Mouse (Mus musculus): ENCODE measurements around the gene Ccdc141.

Gene Ccdc141

DNA sequence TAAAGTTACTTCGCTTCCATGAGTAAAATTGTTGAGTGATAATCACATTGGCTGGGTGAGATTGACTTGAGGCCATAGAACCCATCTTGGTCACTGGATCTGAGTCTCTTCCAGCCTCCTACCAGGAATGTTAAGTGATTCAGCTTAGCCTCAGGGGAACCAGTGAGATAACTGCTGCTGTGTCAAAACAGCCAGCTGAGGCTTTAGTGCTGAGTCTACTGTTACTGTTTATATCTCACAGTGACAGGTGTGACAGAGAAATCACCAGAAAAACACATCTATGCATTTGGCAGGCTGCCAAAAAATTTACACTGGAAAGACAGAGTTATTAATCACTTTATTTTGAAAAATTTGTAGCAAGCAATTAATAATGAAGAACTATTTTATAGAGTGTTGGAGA is 43.5 kb downstream of the Ccdc141 start:
- DNase-seq (ENCODE audit: low read depth): no peak

DNA sequence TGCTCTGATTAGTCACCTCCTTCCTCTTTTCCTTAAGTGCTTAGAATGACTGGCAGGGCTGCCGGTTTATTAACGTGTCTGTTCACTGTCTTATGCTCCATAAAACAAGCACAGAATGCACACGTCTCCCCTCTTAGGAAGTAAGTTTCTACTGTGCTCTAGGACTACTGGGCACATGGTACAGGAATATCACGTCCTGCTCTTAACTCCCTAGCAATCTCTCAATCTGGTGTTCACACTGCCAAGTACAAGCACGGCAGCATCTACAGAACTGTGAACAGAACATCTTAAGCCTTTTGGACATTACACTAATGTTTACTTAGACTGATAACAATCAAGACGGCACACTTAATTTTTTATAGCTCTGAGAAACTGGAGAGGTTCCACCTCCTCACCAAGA is 52.3 kb downstream of the Ccdc141 start:
- DNase-seq (ENCODE audit: low read depth): no peak

DNA sequence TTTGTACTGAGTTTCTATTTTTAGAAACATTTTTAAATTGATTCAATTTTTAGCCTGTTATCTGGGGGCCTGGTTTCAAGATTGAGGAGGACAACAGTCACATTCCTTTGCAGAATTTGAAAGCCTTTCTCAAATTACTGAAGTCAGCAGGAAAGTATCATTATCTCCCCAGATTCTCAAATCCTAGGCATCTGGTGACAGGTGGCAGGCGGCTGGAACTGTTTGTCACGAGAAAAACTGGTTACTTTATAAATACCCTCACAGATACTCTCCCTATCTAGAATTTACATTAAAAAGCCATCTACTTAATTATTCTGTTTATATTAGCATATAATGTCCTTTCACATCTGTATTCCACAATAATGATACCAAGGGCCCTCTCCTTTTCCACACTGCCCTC is 56.1 kb downstream of the Ccdc141 start:
- DNase-seq (ENCODE audit: low read depth): no peak

DNA sequence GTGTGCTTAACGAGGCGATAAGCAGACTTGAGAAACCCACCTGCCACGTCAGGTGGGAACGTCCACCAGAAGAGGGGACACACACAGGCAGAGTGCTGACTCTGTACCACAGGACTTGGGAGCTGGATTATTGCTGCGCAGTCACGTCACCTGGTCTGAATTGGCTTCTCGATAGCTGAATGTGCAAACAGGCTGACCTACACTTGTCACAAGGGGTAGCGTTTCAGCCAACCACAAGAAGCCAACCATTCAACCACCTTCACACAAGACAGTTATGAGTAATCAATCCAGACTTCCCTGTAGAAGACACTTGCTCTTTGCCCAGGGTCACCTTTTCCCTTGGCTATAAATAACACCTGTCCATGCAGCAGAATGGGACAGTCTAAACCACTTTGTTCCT is 56.6 kb downstream of the Ccdc141 start:
- DNase-seq (ENCODE audit: low read depth): no peak

DNA sequence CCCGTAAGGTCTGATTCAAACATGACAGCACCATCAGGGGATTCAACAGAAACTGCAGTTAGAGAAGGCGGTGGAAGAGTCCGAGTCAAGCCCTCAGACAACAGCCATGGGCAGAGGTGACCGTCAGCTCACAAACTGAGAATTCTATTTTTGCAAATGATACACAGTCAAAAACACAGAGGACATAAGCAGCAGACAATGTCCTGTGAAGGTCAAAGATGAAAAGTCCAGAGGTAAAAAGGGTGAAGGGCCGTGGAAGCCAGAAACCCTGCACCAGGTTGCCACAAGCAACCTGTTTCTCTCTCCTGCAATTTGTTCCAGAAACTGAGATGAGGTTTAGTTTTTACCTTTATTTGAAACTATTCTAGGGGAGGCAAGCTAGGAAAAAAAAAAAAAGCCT is 57.4 kb downstream of the Ccdc141 start:
- DNase-seq (ENCODE audit: low read depth): no peak

DNA sequence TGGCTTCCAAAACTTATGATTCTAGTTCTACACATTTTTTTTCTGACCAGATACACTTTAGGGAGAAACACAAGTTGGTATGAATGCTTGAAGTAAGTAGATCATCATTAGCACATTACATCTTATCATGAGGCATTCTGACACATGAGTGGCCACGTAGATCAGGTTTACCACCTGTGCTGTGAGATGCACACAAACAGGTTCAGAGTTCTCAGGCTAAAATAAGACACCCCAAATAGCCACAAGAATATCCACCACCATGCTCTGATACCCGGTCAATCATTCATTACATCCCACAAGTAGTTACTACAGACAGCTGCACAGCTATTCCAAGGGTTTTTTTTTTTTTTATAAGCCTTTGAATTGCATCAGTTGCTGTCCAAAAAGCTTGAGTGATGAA is 59.3 kb downstream of the Ccdc141 start:
- DNase-seq (ENCODE audit: low read depth): no peak

DNA sequence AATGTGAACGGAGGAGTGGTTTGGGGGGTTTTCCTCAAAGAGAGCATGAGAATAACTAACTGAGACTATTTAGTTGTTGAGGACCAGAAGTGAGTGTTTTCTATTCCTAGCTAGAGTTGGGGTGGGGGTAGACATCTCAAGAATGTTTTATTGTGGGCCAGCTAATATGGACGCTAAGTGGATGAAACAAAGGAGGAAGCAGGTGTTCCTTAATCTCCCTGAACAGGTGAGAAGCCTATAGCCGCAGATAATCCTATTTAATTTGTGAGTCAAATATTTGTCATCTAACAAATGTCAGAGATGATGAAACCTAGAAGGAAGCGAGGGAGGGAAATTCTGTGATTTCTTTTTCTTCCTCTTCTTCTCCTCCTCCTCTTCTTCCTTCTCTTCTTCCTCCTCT is 60.1 kb downstream of the Ccdc141 start:
- DNase-seq (ENCODE audit: low read depth): no peak

DNA sequence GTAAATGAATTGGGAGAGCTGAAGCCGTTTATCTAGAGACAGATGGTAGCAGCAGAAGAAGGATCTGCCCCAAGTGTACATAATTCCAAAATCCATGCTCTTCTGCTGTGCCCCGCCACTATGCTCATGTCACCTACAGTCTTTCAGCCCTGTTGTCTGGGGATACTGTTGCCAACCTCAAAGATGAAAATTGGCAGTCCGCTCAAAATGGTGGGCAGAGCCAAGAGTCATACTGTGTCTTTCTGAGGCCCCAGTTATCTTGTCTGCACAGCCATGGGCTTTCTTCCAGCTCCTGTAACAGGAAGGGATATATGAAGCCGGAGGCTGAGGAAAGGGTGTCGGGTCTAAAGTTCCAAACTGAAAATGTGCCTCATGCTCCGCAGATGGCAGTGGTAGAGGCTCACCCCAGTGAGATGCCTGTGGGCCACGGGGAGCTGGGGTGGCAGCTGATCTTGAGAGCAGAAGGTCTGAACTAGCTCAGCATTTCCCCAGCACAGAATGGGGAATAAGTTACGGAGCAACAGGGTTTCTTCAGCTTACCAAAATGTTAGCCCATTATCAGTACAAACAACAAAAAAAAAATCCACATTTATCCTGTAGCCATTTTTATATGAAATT is 60.8 kb downstream of the Ccdc141 start:
- DNase-seq (ENCODE audit: low read depth): no peak

DNA sequence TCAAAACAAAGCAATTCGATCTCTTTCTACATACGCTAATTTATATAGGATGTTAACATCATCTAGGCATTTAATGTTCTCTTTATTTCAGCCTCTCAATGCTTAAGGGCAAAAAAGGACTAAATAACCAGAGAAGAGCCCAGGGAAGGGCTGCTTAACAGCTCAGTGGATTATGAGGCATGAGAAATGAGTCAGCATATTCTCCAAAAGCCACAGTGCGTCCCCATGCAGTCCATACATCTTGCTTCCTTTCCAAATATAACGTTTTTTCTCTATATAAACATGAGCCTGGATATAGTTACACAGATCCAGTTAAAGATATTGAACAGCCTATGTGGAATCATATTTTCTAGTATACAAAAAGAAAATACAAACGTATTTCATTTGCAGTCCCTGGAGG is 61.9 kb downstream of the Ccdc141 start:
- DNase-seq (ENCODE audit: low read depth): no peak

DNA sequence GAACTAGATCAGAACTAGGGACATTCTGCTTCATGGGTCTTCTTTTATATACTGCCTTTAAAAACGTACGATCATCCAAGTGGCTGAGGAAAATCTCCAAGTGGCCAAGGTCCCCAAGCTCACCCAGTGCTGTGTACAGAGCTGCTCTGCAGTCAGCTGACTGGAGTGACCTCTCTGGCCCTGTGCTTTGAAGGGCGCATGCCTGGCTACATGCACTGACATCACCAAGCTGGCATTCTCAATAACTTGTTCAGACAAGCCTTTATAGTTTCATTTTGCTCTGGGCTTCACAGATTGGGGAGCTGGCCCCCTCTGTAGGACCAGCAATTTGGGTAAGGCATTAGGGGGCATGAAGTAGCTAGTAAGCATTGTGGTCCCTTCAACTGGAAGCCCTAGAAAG is 64.3 kb downstream of the Ccdc141 start:
- DNase-seq (ENCODE audit: low read depth): no peak

DNA sequence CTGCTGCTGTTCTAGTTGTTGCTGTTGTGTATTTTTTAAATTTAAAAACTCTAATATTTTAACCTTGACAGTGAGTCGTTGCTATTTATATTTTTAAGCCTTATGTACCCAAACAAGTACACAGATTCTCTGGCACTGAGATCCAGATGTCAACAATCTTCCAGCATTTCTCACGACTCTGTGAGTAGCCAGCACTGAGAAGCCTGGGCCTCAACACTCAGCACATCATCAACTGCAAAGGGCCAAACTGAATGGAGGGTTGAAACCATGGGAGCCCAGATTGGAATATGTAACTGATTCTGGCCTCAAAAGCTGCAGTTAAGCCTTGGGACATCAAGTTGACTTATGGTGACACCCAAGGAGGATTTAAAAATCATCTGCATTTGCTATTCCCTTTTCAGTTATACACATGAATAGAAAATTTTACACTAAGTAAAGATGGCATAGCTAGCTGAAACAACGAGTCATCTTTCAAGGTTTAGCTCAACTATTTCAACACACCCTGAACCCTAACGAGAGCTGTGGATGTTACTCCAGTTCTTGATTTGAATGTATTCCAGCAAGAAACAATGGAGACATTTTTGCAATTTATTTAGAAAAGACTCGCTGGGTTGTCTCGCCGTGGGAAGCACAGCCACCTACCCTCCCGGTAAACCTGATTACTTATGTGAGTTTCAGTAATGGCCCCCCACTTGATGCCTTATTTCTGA is 65.3 kb downstream of the Ccdc141 start:
- no peak for DNase-seq (ENCODE audit: low read depth)

DNA sequence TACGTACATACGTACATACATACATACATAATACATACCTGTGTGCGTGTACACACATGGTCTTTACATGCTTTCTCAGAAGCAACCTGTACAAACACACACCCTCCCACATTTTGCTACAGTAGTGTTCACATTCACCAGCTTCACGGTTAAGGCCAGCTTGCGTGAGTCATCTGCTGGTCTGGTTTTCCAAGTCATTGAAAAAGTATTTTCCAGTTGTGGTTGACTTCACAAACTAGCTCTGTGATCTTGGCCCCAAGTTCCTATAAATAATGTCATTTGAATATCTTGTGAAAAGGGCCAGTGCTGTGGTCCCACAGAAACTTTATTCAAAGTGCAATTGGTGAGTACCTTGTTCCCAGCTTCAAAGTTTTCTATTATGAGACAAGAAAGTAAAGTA is 67.9 kb downstream of the Ccdc141 start:
- peak; percentile 89 for DNase-seq (ENCODE audit: low read depth)

DNA sequence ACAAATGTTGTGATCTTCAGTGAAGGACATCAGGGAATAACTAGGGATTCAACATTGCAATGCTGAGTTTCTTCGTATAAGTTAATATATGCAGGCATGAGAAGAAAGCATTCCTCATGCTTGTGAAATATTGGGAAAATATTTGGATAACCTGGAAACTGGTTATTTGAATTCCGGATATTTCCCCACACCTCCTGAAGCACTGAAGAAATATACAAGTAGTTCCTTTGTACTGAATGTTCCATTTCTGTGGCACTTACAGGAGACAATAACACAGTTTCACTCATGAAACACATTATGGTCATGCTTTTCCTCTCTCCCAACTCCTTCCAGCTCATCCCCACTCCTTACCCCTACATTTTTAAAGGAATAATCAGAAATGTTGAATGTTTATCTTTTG is 70.6 kb downstream of the Ccdc141 start:
- DNase-seq (ENCODE audit: low read depth): no peak

DNA sequence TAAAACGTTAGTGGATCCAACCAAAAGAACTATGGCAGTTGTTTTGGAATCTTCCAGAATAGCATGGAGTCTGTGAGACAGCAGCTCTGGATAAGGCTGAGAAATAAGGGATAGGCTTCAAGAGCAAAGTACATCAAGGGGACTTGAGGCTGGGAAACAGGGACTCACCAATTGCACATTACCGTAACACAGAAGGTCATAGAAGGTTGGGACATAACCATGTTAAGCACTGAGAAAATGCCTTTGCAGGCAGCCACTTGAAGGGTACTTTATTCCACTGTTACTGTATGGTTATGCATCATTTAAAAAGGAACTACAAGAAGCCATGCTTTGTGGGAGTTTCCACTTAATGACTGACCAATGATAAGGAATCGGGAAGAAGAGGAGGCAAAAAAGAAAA is 71.7 kb downstream of the Ccdc141 start:
- DNase-seq (ENCODE audit: low read depth): no peak

DNA sequence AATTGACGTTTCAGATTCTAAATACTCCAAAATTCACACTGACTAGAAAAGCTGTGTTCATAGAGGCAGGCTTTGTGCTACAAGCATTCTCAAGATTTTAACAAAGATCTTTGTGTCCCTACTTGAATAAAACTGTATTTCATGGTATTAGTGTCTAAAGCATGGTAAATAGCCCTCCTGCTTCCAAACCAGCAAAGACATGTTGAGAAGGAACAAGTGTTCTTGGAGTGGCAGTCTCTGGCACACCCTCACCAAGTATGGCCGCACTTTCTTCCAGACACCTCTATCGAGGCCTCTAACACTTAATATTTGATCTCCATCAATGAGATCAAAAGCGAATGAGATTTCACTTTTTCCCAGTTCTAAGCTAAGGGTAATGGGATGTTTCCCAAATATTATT is 78.7 kb downstream of the Ccdc141 start:
- no peak for DNase-seq (ENCODE audit: low read depth)

DNA sequence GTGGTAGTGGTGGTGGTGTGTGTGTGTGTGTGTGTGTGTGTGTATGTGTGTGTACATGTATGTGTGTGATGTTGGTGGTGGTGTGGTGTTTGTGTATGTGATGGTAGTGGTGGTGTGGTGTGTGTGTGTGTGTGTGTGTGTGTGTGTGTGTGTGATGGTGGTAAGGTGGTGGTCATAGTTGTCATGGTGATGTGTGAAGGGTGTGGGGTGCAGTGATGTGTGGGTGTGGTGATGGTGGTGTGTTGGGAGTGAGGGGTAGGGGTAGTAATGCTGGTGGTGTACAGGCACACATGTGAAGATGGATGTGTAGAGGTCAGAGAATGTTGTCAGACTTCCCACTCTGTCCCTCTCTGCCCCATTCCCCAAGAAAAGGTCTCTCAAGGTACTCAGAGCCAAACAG is 85.1 kb downstream of the Ccdc141 start:
- DNase-seq (ENCODE audit: low read depth): no peak

DNA sequence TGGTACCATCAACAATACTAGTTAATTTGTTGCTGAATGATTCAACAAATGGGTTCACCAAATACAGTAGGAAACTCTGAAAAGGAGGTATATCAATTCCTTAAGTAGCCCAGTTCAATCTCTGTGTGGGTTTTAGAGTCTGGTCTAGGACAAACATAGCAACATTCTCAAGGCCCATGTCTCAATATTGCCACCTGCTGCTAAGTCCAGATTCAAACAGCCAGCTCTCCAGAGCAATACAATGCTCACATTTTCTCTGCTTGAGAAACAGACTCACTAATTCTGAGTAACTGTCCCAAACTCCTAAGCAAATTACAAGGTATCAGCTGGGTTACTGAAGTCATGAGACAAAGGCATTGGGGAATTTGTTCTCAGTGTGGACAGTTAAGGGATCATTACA is 85.8 kb downstream of the Ccdc141 start:
- DNase-seq (ENCODE audit: low read depth): no peak

DNA sequence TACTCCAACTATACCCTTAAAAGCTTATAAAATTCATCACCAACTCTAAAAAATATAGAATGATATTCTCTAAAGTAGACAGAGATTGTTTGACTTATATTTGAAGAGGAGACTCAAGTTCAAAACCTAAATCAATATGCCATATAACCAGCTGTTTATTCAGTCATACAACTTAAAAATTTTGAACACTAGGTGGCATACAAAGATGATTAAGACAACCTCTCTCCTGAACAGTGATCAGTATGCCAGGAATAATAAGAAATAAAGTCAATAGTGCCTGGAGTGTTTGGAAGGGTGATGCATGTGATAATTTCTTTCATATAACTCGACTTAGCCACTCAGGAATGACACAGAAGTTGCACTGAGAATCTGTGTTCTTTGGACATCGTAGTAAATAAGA is 89.3 kb downstream of the Ccdc141 start:
- no peak for DNase-seq (ENCODE audit: low read depth)

DNA sequence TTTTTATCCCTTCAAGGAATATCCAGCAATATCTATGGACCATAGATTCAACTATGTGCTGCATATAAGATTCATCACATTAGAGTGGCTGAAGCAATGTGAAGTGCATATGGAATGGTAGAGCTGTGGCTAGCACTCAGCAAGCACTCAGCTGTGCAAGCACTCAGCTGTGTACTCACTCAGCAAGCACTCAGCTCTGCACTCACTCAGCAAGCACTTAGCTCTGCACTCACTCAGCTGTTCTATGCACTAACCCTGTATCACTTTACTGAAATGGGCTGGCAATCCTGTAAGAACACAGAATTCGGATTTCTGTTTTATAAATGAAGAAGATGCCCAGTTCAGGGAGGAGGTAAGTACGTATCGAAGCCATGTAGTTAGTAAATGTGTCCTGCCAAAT is 89.8 kb downstream of the Ccdc141 start:
- DNase-seq (ENCODE audit: low read depth): no peak

DNA sequence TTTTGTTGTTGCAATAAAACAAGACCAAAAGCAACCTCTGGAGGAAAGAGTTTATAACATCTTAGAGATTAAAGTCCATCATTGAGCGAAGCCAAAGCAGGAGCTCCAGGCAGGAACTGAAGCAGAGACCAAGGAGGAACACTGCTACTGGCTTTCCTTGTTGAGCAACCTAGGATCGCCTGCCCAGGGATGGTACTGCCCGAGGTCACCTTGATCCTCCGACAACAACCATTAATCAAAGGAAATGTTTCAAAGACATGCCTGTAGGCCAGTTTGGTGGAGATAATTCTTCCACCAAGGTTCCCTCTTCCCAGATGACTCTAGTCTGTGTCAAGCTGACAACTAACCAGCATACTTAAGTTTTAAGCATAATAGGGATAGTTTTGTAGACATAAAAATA is 91.7 kb downstream of the Ccdc141 start:
- DNase-seq (ENCODE audit: low read depth): no peak

DNA sequence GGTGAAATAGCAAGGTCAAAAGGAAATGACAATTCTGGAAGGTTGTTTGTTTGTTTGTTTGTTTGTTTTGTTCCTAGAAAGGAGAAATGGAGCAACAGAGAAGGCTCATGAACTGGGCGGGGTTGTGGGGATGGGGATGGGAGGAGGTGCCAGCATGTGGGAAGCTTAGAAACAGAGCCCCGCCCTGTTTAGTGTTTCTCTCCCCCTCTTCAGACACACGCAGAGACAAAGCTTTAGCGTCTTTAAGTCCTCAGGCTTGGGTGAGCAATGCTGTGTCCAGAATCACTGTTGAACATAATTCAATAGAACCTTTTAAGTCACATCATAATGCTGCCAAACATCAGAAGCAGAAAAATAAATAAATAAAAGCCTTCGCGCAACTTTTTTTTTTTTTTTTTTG is 96.1 kb downstream of the Ccdc141 start:
- no peak for DNase-seq (ENCODE audit: low read depth)

DNA sequence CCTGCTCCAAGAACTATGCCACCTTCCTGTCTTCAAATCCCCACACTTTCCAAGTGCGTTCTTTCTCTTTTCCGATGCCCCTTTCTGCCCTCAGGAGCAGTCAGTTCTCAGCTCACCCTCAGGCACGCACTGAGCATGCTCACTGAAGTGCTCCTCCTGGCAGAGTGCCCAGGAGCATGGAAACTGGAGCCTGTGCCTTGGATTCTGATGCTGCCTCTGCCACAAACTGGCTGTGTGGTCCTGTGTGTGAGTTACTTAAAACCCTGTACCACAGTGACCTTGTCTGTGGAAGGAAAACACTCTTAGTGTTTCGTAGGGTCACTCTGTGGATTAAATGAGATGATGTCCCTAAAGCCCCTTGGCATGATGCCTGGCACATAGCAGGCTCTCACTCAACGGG is 96.5 kb downstream of the Ccdc141 start:
- no peak for DNase-seq (ENCODE audit: low read depth)

DNA sequence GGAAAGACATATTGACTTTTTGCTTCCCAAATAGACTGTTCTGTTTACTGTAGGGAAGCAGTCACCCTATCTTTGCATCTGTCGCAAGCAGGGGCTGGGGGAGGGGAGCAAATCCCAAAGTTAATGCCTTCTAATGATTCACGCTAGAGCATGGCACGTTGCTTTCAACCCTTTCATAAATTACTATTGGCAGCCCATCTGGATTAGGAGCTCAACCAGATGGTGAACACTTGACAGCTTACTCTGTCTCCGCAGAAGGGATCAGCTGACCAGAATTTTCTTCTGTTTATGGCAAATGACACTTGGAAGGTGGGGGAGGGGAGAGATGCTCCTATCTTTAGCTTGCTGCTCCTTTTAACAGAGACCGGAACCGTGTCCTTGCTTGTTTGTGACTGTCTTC is 105.1 kb downstream of the Ccdc141 start:
- no peak for DNase-seq (ENCODE audit: low read depth)

DNA sequence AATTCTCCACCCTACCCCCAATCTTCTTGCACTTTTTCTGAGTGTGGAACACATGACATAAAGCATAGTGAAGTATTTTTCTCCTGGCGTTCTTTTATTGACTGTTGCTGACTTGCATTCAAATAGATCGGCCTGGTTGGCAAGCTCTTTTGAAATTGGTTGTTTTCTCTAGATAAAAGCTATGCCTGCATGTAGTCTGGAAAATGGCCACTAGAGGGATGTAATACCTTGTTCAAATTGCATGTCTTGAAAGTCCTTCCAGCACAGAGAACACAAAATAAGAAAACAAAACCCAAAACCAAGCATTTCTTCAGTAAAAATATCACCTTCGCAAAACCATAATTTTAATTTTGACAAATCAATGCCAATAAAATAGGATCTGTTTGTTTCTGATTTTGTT is 108.6 kb downstream of the Ccdc141 start:
- no peak for DNase-seq (ENCODE audit: low read depth)
